Mouse (Mus musculus) right cerebral cortex, adult 18-20 months (tissue): ENCODE measurements around the gene D1Pas1.

Experiments used
- DNase-seq: peaks from one replicate; pipeline ENCODE4 v3.0.0; 2022; ENCODE audit warnings: mixed read lengths

D1Pas1 gene

DNA sequence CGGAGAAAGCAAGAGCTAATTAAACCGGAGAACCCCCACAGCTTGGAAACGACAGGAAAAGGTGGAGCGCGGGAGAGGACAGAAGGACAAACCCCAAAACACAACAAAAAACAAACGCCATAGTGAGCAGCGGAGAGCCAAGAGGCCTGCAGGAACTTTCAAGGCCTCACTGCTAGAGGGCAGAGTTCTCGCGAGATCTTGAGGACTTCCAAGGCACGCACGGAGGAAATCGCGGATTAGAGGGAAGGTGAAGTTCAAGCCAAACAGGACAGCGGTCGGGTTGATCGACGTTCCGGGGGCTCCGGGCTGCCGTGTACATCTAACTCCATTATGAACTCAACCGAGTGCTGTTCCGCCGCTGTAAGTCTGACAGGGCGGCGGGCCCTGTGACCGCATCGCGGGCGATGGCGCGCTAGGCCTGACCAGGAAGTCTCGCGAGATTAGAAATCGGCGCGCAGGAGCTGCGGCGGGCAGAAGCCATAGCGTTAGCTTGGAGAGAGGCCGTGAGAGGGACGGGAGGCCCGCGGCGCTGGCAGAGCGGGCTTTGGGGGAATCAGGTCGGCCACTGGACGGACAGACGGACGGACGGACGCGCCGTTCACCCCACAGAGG lies at the start of gene D1Pas1:
Gene D1Pas1, plus strand, starts transcription at position 216 of the 612 bp plus-strand sequence.
- DNase-seq = no peak

DNA sequence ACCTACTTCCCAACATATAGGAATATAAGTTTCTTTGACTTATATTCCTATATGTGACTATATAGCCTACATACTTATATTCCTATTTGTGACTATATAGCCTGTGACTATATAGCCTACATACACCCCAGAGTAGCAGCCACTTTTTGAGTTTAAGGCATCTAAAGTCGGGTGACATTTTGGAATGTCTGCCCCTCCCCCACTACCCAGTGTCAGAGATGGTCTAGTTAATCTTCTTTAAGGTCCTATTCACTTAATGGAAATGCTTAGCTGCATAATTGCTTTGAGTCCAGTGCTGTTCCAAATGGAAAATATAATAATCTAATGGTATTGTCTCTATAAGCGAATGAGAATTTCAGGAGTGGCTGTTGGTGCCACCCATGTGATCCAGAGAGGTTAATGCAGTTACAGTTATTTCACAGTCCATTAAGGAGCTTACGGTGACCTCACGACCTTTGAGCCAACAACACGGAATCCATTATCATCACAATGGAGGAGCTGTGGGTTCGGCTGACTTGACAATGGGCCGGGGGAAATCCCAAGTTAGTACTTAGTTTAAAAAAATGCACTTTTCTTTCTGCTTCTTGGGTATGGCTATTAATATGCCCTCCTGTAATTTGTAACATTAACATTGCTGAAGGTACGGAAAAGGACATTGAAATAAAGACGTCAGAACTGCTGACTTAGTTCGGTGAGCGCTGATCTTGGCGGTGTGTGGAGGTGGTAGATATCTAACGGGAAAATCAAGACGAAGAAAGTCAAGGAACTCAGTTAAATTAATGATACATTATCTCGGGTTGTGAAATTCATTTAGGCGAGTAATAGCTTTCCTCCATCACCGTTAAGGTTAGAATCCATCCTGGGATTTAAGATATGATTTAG lies 44.5 kb upstream of the D1Pas1 start:
- DNase-seq = no peak

DNA sequence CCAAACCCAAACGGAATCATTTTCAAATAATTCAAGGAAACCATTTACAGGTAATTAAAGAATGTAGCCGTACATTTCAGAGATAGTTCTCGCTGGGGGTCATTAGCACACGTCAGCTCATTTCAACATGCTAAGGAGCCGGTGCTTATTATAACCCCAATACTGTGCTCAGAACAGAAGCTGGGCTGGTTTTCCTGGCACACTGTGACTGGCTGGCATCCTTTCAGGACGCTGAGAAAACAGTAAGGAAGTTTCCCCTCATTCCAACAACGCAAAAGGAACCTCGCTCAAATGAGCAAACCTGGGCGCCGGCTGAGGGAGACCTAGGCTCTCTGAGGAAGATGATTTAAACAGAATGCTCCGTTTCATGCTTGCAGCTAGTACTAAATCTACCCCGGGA lies 43.2 kb upstream of the D1Pas1 start:
- DNase-seq = no peak

DNA sequence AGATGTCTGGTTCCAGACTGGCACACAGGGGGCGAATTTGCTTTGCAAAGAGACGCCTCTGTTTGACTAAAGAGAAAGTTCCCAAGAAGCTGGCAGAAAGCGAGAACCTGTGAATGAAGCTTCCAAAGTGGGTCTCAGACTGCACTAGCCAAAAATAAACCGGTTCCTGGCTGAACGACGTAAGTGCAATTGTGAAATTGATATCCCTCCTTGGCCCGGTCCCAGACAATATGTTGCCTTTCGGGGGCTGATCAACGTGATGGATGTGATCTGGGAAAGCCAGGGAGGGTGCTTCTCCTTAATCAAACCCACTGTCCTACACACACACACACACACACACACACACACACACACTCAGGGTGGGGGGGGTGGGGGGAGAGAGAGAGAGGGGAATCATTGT lies 41.8 kb upstream of the D1Pas1 start:
- no peak for DNase-seq

DNA sequence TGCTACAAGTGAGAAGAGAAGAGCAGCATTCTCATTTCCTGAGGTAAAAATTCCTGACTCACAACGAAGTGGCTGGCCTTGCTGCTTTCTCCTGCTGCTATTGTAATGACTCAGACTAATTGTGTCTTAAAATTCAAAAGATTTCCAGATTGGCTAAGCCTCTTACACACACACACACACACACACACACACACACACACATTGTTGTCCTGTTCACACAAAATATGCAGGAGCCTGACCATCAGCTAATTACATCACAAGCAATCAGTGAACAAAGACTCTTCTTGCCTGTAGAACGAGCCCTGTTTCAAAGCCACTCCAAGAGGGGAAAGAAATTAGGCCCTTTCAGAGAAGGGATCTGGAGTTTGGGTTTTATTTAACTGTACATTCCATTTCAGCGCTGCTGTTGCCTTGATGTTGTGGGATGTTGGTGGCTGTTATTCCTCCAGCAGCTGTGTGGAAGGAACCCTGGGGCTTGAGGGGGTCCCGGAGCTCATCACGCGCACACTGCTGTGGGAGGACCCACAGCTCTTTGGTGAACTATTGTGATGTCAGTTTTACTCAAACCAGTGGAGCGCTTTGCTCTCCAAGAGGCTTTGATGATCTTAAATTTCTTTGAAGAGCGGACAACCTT lies 40.8 kb upstream of the D1Pas1 start:
- no peak for DNase-seq

DNA sequence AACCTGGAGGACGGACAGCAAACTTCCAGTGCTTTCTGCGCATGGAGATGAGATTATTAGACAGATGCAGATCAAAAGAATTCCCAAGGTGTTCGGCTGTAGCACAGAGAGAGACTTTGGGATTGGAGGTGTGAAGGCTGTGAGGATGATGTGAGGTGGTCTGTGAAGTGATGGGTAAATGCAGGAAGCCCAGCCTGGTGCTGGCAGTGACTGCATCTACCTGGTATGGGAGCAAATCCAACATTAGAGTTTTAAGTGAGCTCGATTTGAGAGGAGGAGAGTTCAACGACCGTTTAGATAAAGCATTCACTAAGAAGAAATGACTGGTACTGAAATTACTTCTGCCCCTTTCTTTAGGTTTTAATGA lies 40.3 kb upstream of the D1Pas1 start:
- DNase-seq = no peak

DNA sequence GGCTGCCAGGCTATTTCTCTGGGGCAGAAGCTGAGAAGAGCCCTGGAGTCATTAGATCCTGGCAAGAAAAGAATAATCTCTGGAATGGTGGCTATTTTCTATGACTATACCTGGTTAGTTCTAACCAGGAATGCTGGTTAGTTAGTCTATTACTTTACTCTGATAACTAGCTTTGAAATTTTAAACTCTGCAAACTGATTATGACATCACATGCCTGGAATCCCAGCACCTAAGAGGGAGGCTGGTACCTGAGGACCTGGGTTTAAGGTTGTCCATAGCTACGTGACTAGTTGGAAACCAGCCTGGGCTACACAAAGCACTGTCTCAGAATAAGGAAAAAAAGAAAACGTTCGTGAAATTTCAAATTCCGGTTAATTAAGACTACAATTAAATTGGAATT lies 39.7 kb upstream of the D1Pas1 start:
- DNase-seq = no peak

DNA sequence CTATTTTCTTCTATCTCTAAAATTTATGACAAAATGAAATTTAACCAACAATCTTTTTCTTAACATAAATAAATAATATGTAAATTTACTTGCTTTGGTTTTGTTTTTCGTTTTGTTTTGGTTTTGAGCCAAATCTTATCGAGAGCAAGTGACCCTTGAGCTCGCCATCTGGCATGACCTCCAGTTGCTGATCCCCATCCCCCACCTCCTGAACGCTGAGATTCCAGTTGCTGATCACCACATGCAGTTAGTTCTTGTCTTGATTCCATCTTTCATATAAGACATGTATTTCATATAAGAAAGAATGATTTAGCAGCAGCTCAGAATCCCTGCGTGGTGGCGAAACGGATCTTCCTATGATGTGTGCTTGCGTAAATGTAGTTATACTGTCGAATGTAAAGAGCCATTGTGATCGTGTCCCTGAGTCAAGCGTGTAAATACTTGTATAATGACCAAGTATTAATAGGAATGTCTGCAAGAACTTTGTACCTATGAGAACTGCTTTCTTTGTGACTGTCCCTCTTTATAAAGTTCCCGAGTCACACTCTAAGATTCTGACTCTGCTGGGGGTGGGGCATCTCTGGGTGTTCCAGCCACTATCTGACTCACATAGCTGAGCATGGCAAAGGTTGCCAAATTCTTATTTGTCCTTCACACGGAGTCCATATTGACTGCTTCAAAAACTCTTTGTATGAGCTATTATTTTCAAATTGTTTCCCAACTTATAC lies 36.9 kb upstream of the D1Pas1 start:
- no peak for DNase-seq

DNA sequence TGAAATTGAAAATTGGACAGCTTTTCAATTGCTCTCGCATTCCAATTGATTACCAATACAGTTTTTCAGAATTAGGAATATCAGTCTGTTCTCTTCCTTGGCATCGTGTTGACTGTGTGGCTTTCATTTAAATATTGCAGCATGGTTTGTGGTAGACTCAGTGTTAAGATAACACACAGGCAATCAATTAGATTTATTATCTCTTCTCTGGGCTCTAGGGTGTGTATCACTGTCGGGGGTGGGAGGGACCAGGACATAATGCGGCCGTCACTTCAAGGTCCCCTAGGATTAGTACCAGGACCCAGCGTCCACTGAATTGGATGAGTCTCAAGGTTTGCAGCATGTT lies 36.4 kb upstream of the D1Pas1 start:
- no peak for DNase-seq

DNA sequence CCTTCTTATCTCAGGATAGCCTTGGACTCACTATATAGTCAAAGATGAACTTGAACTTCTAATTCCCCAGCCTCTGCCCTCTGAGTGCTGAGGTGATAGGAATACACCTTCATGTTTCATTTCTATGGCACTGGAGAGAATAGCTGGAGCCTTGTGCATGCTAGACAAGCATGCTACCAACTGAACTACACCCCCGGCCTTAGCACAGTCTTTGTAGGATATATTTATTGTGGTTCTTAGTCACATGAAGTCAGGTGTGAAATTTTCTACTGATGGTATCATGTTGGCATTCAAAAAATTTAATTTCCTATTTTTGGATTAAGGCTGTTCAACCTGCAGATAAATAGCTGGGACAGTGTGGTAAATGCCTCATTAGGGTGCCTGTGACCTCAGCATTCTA lies 33.0 kb upstream of the D1Pas1 start:
- DNase-seq = no peak

DNA sequence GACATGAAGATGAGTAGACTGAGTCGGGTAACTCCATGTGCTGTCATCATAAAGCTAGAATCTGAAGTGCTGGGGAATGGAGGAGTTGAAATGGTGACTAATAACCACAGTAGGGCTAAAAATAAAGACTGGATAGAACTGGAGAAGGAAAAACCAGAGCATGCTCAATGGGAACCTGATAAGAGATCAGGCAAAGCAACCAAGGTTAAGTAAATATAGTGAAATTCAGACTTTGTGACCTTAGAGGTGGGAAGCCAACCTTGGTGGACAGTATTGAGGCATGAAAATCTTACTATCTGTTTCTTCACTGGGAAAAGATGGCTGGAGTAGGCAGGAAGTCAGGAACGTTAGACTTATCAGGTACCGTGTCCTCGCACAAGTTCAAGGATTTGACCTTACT lies 14.8 kb upstream of the D1Pas1 start:
- DNase-seq = no peak

DNA sequence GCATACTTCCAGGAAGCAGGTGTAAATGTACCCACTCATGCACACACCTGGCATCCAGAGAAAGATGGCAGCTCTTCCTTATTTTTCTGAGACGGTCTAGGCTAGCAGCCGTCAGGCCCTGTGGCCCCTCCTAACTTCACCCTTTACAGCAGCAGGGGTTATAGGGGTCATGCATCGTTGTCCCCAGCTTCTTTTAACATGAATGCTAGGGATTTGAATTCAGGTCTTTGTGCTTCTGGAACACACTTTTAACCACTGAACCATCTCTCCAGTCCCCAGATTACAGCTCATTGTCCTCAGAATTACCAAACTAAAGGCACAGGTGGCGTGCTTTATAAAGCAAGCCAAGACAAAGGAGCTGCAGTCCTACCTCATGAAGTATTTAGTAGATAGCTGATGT lies 12.6 kb upstream of the D1Pas1 start:
- no peak for DNase-seq

DNA sequence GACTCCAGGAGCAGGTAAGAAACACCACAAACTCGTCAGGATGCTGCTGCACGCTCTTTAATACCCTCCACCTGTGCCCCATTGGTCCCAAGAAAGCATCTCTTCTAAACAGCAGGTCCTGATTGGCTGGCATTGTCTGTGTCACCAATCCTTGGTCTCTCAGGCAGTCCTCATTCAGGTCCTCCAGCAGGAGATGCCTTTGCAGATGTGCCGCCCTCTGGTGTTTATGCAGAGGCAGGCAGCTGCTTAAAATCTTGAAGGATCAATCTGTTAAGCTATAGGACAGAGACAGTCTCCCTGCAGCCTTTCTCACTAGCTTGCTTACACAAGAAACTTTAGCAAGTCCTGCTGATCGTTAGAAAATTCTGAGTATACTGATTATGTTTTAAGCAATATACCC lies 7.8 kb upstream of the D1Pas1 start:
- DNase-seq = no peak

DNA sequence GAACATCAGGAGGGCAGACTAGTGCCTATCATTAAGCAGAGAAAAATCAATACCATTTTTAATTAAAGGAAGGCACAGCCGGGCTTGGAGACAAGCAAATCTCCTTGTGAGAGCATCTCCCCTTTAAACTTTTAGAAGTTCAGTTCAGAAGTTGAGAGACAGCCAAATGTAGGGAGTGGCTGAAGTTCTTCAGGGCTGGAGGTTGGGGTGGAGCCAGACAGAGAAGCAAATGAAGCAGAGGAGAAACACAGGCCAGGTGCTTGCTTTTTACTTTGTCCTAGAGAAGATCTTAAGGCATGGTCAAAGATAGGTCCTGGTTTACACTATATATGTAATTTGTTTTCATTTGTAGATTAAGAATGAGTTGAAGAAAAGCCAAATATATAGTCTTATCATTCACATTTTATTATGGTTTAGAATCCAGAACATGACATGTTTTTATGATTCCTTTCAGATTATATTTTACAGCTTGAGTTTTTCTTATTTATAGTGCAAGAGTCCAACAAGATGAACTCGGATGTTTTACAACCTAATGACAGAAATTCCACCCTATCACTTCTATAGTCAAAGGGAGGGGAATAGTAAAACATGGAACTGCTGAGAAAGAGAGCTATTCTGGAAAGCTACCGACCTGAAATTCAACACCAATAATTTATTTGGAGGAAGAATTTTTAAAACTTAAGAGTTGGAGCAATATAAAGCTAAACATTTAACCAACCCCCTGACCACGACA lies 2.9 kb upstream of the D1Pas1 start:
- no peak for DNase-seq

DNA sequence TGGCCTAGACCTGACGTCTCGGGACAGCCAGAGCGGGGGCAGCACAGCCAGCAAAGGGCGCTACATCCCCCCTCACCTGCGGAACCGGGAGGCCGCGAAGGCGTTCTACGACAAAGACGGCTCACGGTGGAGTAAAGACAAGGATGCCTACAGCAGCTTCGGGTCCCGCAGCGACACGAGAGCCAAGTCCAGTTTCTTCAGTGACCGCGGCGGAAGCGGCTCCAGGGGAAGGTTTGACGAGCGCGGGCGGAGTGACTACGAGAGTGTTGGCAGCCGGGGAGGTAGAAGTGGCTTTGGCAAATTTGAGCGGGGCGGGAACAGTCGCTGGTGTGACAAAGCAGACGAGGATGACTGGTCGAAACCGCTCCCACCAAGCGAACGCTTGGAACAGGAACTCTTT lies 710 bp downstream of the D1Pas1 start:
- DNase-seq = no peak

DNA sequence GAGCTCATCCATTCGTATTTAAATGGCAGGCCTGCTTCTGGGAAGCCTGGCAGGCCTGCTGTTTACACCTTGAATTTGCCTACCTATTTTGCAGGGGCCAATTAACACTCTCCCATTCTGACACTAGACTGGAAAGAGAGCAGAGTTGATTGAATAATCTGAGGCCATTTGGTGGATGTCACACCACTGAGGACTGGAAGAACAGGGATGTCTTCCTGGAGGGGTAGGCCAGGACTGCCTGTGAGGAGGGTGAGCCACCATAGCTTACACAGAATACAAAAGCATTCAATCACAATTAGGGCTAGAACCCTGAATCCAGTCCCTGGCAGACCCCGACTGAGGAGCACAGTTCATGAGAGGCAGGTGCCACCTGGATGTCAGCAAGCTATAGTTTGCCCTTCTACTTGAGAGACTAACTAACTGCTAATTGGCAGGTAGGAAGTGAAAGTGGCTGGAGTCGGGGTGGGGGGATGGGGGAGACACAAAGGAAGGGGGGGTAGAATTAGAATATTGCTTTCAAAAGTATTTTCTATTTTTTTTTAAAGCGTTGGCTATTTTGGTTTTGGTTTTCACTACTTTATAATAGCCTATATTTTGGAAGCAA lies 9.8 kb downstream of the D1Pas1 start:
- no peak for DNase-seq

DNA sequence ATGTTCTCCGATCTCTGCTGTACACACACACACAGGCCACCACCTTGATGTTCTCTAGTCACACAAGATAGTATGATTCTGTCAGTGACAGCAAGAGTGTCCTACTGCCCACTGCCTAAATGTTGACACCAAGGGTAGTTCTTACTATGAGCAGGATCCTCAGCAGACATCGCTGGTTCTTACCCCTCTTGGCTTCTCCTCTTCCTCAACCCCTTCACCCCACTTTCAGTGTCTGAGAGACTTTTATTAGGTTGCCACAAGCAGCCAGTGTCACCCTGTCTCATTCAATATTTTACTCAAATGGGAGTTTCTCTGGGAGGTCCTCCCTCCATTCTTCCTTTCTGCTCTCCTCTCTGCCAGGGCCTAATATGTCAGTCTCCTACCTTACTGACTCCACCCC lies 10.6 kb downstream of the D1Pas1 start:
- no peak for DNase-seq

DNA sequence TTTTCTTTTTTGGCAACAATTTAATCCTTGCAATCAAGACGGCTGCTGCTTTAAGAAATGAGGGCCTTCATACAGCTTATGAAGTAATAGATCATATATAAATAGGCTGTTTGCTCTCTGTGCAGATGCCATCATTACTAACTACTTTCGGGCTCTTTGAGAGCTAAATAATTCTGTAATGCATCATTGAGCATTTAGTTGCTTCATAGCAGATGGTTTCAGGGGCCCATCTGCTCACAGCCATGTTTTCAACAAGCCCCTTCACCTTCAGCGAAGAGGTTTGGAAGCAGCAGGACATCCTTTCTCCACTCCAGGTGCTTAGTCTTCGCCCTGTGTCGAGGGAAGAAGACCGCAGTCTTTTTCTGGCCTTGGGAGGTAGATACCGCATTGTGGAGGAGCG lies 12.2 kb downstream of the D1Pas1 start:
- DNase-seq = no peak

DNA sequence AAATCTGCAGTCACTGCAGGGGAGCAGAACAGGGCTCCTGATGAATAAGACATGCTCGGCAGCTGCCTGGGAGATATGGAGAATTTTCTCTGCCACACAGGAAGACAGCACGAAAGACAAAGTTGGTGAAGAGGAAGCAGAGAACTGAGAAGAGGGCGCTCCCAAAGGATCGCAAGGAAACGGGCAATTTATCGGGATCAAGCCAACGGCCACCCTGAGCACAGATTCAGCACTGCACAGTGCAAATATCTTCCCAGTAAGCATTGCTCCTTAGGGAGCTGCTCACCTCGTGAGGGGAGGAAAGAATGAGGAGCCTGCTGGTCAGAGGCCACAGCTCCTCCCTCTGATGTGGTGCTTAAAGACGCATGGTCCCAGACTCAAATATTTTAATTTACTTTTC lies 13.3 kb downstream of the D1Pas1 start:
- DNase-seq = no peak

DNA sequence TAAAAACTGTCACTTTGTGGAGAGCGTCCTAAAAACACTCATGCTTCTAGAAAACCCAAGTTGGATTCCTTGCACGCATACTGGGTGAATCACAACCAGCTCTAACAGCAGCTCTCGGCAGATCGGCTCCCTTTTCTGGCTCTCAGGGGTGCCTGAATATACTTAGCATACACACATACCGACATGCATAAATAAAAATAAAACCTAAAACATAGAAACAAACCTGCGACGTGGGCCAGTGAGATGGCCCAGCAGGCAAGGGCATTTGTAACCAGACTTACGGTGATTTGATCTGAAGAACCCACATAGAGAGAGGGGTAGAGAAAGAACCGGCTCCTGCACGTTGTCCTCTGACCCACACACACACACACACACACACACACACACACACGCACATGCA lies 17.9 kb downstream of the D1Pas1 start:
- DNase-seq = no peak

DNA sequence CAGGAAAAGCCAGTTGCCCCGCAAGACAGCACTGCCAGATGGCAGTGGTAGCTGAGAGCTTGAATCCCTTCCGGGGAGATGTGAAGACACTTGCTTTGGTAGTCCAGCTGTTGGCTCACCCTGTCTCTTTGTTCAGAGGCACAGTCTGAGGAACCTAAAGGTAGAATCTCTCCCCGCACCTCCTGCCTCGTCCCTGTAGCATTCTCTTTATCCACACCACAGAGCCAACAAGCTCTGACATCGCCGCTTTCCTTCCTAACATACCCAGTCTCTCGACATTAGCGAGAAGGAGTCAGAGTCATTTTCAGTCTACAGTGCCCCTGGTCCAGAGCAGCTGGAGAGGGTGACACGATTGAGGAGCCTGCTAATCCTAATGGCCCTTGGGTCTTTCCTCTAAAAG lies 18.9 kb downstream of the D1Pas1 start:
- no peak for DNase-seq

DNA sequence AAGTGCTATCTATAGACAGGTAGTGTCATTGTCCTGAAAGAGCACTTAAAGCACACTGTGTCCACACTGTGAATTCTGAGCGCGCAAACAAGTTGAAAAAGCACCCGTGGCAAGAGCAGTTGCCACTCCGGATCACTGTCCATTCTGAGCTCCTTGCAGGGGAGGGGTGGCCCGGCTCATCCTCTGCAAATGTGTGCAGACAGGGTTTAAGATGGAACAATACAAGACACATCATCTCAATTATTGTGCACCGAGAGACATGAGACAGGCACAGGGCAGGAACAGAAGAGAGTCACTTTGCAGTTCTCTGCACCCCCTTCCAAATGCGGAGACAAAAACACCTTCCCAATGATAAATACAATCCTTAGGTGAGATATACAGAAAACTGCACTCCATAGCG lies 19.3 kb downstream of the D1Pas1 start:
- no peak for DNase-seq

DNA sequence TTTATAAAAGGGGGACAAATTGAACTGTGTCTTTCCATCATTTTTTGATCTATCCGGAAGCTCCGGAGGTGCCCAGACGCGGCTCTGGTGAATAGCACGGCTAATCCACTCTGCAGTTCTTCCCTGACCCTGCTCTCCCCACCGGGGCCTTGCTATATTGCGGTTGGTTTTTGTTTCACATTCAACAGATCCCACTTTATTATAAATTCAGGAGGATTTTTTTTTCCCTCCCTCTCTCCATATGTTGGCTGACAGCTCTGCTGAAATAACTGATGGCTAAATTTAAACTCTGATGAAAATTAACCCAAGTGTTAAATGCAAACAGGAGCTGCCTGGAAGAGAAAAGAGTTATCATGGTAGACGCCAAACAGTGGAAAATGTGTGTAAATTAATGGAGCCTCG lies 21.1 kb downstream of the D1Pas1 start:
- no peak for DNase-seq
